Mouse (Mus musculus) embryonic fibroblast, embryonic 13.5 days (primary cell): ENCODE data around the gene Mycbpap.

Source experiments
- CTCF ChIP-seq: IDR thresholded peaks from 2 replicates; pipeline ENCODE4 v1.5.1; 2011; ENCODE audit warnings: mild to moderate bottlenecking, control low read depth, low read length, moderate library complexity, borderline replicate concordance; ENCODE audit not compliant: insufficient read depth
- POLR2A ChIP-seq: IDR thresholded peaks from 2 replicates; pipeline ENCODE4 v1.6.1; 2011; ENCODE audit warnings: low read depth, mild to moderate bottlenecking, control low read depth, low read length, moderate library complexity

- TF ChIP-seq POLR2A (no peak), CTCF (no peak)
These were observed 28.3 kb upstream of the Mycbpap start for GRCm38 (mm10) chr11:94549691-94550441.
